ENCODE assay signal across 15 mouse cellular contexts in genomic region chr3:81045344-81046050, GRCm38 (mm10). TPM values are rescaled to one million over a fixed set of nuclear protein-coding genes. Genes with fewer than 3 reads are reported as not detected.
DNase-seq lines count a peak whose midpoint lies in the region; ATAC-seq and TF ChIP-seq lines count a peak whose summit lies in the region.
"Had no signal": no experiment of that assay in that cellular context is flagged by ENCODE, and none has a peak within 500 bp of the region (broad histone marks: within the 10 kb centered on the region; RNA-seq: fewer than 3 reads in every experiment).

No protein-coding gene starts in this region.

- intact Hi-C loops in heart, postnatal 36 days (cut with DNase I): no loop called here

- no peak for DNase-seq in midbrain, postnatal 0 days (ENCODE audit: low spot score)
- no peak for DNase-seq in heart, postnatal 36 days
- no peak for DNase-seq in thymus, postnatal 4 days
- DNase-seq in retina, postnatal 1 day: no peak
- DNase-seq: adrenal gland, adult 8-10 months; cerebellum, adult 2 months; gastrocnemius, postnatal 25 days; lung, adult 2 months had no signal

- no peaks in the 10 kb centered on the region for H3K36me3 ChIP-seq in midbrain, embryonic 12.5 days
- no peaks in the 10 kb centered on the region for H3K36me3 ChIP-seq in midbrain, postnatal 0 days (ENCODE audit: insufficient read depth, low read length)
- no peaks in the 10 kb centered on the region for H3K36me3 ChIP-seq in hindbrain, embryonic 12.5 days
- H3K36me3 ChIP-seq in limb, embryonic 13.5 days: no peaks in the 10 kb centered on the region
- H3K36me3 ChIP-seq: heart, embryonic 13.5 days had no signal

- no peak overlapping the region for H3K4me3 ChIP-seq in midbrain, embryonic 12.5 days
- H3K4me3 ChIP-seq in midbrain, postnatal 0 days (ENCODE audit: low read depth, low read length): no peak overlapping the region
- H3K4me3 ChIP-seq in hindbrain, embryonic 12.5 days: no peak overlapping the region
- H3K4me3 ChIP-seq in limb, embryonic 13.5 days: no peak overlapping the region
- H3K4me3 ChIP-seq: heart, embryonic 13.5 days had no signal

- ATAC-seq in midbrain, embryonic 12.5 days (ENCODE audit: low FRiP score, low read depth): peak; percentile 41
- ATAC-seq in midbrain, postnatal 0 days (ENCODE audit: low FRiP score): no peak
- peak; percentile 73 for ATAC-seq in hindbrain, embryonic 12.5 days (ENCODE audit: low FRiP score)
- 0 out of 2 replicates have a peak, but pooled peaks have one; percentile 33 for ATAC-seq in limb, embryonic 13.5 days (ENCODE audit: low FRiP score, low read depth)
- ATAC-seq: CD4-positive, CD25-positive, alpha-beta regulatory T cell, adult 4 months had no signal

- WGBS in midbrain, embryonic 12.5 days: 51% methylated on average over 5 of the region's 5 CpGs
- WGBS in midbrain, postnatal 0 days: 47% methylated on average over 5 of the region's 5 CpGs
- WGBS in hindbrain, embryonic 12.5 days: 53% methylated on average over 5 of the region's 5 CpGs
- WGBS in limb, embryonic 13.5 days: 50% methylated on average over 5 of the region's 5 CpGs

- no peaks in the 10 kb centered on the region for H3K27me3 ChIP-seq in midbrain, embryonic 12.5 days
- no peaks in the 10 kb centered on the region for H3K27me3 ChIP-seq in midbrain, postnatal 0 days (ENCODE audit: insufficient read depth, low read length)
- no peaks in the 10 kb centered on the region for H3K27me3 ChIP-seq in hindbrain, embryonic 12.5 days
- H3K27me3 ChIP-seq in limb, embryonic 13.5 days: peaks cover 6% of the 10 kb centered on the region; the same call in 1 of the 2 replicates
- H3K27me3 ChIP-seq: heart, embryonic 13.5 days had no signal

- no peak for TF ChIP-seq CTCF in midbrain, postnatal 0 days (IDR thresholded peaks at IDR 0.05)

- no peaks in the 10 kb centered on the region for H3K9me3 ChIP-seq in midbrain, embryonic 12.5 days
- H3K9me3 ChIP-seq in midbrain, postnatal 0 days (ENCODE audit: low read length): no peaks in the 10 kb centered on the region
- no peaks in the 10 kb centered on the region for H3K9me3 ChIP-seq in hindbrain, embryonic 12.5 days (replicated peaks)
- H3K9me3 ChIP-seq in limb, embryonic 13.5 days: no peaks in the 10 kb centered on the region
- H3K9me3 ChIP-seq: heart, embryonic 13.5 days had no signal

- H3K4me2 ChIP-seq in midbrain, embryonic 12.5 days (replicated peaks): no peak overlapping the region
- H3K4me2 ChIP-seq in midbrain, postnatal 0 days (ENCODE audit: low read depth, low read length, poor library complexity, severe bottlenecking): no peak overlapping the region
- no peak overlapping the region for H3K4me2 ChIP-seq in hindbrain, embryonic 12.5 days (replicated peaks)
- no peak overlapping the region for H3K4me2 ChIP-seq in limb, embryonic 13.5 days (replicated peaks)
- H3K4me2 ChIP-seq: heart, embryonic 13.5 days had no signal

- peaks cover 18% of the 10 kb centered on the region for H3K4me1 ChIP-seq in midbrain, embryonic 12.5 days
- H3K4me1 ChIP-seq in midbrain, postnatal 0 days (ENCODE audit: insufficient read depth, low read length): no peaks in the 10 kb centered on the region
- H3K4me1 ChIP-seq in hindbrain, embryonic 12.5 days: peaks cover 20% of the 10 kb centered on the region
- peaks cover 47% of the 10 kb centered on the region for H3K4me1 ChIP-seq in limb, embryonic 13.5 days

- H3K27ac ChIP-seq in midbrain, embryonic 12.5 days (replicated peaks): 0 out of 2 replicates have a peak overlapping the region, but pooled peaks have one; percentile 20
- H3K27ac ChIP-seq in midbrain, postnatal 0 days (ENCODE audit: low read depth, low read length): no peak overlapping the region
- H3K27ac ChIP-seq in hindbrain, embryonic 12.5 days: no peak overlapping the region
- no peak overlapping the region for H3K27ac ChIP-seq in limb, embryonic 13.5 days
- H3K27ac ChIP-seq: heart, embryonic 13.5 days; kidney, postnatal 0 days had no signal

- H3K9ac ChIP-seq in midbrain, embryonic 12.5 days (replicated peaks): no peak overlapping the region
- H3K9ac ChIP-seq in midbrain, postnatal 0 days (replicated peaks; ENCODE audit: low read length, poor library complexity, severe bottlenecking): no peak overlapping the region
- no peak overlapping the region for H3K9ac ChIP-seq in hindbrain, embryonic 12.5 days
- no peak overlapping the region for H3K9ac ChIP-seq in limb, embryonic 13.5 days
- H3K9ac ChIP-seq: heart, embryonic 13.5 days had no signal

RNA-seq across cellular contexts. Expression of gene Pdgfc, which starts 9.3 kb away (rescaled TPM):
- polyA plus RNA-seq in midbrain, embryonic 12.5 days (2016; fragmentation: Nextera tagmentation; extraction: Ambion mirVana): 5.4 and 7.4 TPM in 2 replicates
- total RNA-seq in midbrain, postnatal 0 days (2014; rRNA removed): 3.0 and 3.5 TPM in 2 replicates
- 2.9 and 3.7 TPM in 2 replicates for polyA plus RNA-seq in midbrain, postnatal 0 days (2015; fragmentation: Nextera tagmentation; extraction: Ambion mirVana)
- 16.2 and 18.5 TPM in 2 replicates for polyA plus RNA-seq in hindbrain, embryonic 12.5 days (2016; fragmentation: Nextera tagmentation; extraction: Ambion mirVana)
- 48.9 and 54.4 TPM in 2 replicates for polyA plus RNA-seq in limb, embryonic 13.5 days (2015; fragmentation: Nextera tagmentation; extraction: Ambion mirVana)
- 1 to 10 TPM; 2.0 to 2.9 TPM for total RNA-seq in heart, postnatal 36 days (2021)
- total RNA-seq: MEL had no signal
- polyA plus RNA-seq: CD4-positive, CD25-positive, alpha-beta regulatory T cell, adult 4 months had no signal
